Mouse (Mus musculus) MEL (cell line): ENCODE results near the gene AI837181.

Experiments
- CTCF ChIP-seq, 3 experiments: IDR thresholded peaks in 2 of 3; conservative IDR thresholded peaks in 1 of 3; 2 replicates each; pipeline ENCODE4 v1.5.1; 2011 to 2012; ENCODE audit warnings: low read length in 3 of 3, low read depth in 2 of 3, mild to moderate bottlenecking in 2 of 3, improper control_type of control experiment in 1 of 3, inconsistent platforms in 1 of 3, mixed read lengths in 1 of 3, moderate library complexity in 1 of 3; ENCODE audit not compliant: control insufficient read depth in 1 of 3, insufficient read depth in 1 of 3, poor library complexity in 1 of 3, severe bottlenecking in 1 of 3
- E2F4 ChIP-seq: IDR thresholded peaks from 2 replicates; pipeline ENCODE4 v1.6.1; 2011; ENCODE audit warnings: low read depth, low read length, improper control_type of control experiment, borderline replicate concordance

DNA sequence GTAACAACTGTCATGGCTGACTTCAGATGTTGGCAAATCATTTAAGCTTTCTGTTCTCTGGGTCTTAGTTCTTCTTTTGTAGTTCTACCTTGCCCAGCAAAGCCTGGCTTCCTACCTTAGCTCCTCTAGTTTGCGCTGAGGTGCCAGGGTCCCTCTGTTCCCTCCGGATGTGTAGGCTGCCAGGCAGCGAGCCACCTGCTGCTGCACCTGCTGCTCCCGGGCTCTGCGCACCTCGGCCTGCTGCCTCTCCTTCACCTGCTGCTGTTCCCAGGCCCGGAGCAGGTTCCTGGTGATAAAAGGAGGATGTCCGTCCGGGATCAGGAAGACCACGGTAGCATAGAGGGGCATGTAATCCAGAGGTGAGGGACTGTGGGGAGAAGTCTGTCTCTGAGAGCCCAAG, 30.8 kb upstream of the AI837181 start:
- no peak for TF ChIP-seq CTCF (IDR thresholded peaks at IDR 0.05 in 2 of 3, conservative IDR thresholded peaks at IDR 0.05 in 1 of 3; ENCODE audit: control insufficient read depth in 1 of 3, insufficient read depth in 1 of 3, low read depth in 2 of 3, low read length in 3 of 3, poor library complexity in 1 of 3, severe bottlenecking in 1 of 3)
- no peak for TF ChIP-seq E2F4
